Mouse (Mus musculus) A20 (cell line): ENCODE measurements around the gene Rnf224.

Experiments used
- DNase-seq: peaks from one replicate; pipeline ENCODE4 v3.0.0-alpha.2; 2011; ENCODE audit warnings: low read depth, low spot score

Rnf224 gene

DNA sequence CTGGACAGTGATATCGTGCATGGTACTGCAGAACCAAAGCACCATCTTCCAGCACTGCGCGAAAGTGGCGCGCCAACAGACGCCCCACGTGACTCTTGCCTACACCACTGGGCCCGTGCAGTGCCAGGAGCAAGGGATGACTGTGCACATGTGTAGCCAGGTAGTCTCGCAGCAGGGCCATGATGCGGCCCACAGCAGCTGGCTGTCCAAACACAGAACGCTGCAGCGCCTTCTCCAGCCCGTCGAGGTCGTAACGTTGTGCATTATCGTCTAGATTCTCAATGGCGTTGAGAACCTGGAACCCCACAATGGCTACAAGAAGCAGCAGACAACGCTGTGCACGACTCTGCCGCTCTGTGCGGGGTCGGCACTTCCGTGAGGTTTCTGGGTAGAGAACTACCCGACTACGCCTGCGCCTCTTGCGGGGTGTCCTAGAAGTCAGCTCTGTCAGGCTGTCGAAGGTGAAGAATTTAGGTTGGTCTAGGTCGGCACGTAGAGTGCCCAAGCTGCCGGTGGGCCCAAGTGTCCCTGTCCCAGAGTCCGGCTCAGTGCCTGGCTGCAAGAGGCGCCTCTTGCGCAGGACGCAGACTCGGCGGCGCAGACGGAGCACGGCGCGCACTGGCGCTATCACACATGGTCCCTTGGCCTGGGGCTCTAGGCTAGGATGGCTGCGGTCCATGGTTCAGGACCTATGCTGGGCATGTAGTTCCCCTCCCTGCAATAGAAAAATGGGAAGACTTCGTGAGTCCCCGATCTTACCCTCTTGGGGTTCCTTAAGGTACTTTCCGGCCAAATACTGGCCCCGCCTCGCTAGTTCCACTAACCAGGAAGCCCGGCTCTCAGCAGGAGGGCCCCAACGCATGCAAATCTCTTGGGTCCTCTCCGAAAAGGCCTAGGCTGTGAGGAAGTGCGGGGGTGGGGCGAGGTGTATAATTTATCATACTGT lies 41.1 kb downstream of the Rnf224 start:
- DNase-seq = peak; percentile 97

DNA sequence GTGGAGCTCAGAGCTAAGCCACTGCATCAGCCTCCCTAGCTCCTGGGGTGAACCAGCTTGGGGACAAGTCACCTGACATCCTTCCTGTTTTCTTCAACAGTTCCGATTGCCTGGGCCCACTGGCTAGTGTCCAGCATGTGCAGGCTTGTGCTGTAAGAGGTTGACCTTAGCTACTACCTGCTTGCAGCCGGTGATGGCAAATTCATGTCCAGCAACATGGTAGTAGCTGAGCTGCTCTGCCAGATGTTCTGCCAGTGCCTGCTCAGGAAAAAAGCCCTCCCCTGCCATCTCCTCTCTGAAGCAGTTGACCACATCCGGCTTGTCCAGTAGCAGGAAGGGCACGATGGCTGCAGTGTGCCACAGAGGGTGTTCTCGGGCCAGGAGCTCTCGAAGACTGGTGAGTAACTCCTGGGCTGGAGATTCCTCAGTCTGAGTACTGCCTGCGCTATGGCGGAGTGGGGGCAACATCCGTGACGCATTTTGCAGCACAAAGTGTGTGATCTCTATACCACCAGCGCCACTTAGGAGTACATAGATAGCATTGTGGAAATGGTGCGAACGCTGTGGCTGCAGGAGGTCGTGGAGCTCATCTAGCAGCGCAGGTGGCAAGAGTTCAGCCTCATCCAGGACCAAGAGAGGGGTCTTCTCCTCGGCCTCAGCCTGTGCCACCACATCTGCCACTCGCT lies 42.0 kb downstream of the Rnf224 start:
- peak; percentile 70 for DNase-seq

DNA sequence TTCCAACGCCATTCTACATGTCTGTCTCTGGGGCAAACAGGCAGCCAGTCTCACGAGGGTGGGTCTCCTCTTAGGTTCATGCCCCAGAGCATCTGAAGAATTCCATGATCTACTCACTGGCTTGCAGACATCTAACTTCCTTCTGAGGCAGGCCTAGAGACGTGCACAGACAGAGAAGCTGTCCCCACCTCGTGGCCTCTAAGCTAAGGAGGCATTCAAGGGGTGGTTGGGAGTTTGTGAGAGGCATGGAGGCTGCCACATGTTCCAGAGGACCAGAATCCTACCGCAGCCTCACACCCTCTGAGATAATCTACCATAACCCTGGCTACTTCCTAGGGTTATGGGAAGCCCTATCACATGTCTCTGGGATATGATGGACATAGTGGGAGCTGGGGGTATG lies 42.6 kb downstream of the Rnf224 start:
- peak; percentile 59 for DNase-seq

DNA sequence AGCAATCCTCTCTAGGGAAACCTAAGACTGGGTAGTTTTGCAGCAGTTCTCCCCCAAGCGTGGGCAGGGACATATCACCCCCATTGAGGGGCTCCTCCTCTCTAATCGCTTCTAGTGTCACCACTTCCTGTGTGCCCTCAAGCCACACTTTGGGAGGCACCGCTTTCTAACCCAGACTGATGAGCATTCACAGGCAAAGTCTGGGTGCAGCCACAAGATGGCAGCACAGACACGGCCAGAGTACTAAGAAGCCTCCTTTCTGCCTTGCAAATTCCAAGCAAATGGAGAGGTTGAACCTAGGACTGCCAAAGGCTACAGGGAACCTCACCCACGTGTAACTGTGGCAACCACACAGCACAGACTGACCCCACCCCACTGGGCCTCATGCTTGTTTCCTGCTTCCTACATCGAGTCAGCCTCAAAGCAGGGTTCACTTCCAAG lies 43.2 kb downstream of the Rnf224 start:
- peak; percentile 90 for DNase-seq

DNA sequence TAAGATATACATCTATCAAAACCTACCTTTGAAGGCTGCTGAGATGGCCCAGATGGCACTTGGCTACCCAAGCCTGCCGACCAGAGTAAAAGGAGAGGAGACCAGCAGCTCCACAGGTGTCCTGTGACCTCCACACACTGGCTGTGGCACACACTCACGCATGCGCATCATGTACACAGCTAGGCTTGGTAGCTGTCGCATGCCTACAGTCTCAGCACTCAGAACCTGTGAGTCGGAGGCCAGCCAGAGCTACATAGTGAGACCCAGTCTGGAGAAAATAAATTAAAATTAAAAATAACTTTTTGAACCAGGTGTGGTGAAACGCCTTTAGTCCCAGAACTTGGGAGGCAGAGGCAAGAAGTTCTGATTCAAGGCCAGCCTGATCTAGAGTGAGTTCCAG lies 48.7 kb downstream of the Rnf224 start:
- no peak for DNase-seq

DNA sequence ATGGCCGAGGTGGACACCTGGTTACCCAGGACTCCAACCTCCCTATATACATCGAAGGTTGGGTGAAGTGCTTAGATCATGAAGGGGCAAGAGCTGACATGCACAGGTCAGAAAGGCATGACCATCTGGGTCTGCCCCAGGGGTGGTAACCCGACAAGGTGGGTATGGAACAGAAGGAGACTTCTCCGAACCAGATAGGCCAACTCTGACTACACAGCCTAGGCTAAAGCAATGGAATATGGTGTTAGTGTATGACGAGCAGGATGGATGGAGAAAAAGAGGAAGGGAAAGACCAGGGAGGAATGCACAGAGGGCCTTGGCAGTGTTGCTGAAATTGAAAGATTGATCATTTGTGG lies 50.0 kb downstream of the Rnf224 start:
- DNase-seq = no peak

DNA sequence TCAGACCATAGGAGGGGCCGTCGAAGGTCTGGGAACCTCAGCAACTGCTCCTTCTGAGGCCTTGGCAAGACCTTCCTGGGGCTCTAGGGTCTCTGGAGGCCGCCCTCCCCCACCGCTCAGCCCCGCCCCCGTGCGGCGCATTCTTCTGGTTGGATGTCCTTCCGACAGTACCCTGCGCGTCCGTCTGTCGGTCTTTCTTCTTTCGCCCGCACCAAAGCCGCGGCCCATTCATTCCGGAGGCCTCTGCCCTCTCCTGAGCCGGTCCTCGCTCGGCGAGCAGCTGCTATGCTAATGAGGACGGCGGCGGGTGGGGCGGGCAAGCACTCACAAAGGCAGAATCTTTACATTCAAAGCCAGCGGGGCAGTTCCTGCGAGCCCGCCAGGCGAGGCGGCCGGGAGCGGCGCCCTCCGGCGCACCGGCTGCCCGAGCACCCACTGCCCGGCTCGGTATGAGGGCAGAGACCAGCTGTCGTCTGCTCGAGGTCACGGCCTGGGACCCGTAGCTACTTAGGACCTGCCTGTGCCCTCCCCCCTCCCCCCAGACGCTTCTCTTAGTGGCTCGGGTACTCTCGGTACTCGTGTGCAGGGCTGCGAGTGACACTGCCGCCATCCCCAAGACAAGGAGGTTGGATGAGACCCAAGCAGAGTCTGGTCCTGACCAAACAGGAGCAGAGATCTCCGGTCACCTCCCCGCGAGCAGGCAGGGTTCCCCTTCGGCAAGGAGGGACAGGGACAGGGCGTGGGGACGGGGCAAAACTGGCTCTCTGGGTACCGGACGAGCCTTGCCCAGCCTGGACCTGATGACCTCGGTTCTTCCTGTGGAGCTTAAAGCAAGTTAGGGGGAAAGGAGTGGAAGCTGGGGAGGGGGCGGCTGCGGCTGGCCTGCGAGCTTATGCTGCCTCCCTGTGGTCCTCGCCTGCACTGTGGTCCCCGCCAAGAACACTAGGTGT lies 50.7 kb downstream of the Rnf224 start:
- DNase-seq = no peak

DNA sequence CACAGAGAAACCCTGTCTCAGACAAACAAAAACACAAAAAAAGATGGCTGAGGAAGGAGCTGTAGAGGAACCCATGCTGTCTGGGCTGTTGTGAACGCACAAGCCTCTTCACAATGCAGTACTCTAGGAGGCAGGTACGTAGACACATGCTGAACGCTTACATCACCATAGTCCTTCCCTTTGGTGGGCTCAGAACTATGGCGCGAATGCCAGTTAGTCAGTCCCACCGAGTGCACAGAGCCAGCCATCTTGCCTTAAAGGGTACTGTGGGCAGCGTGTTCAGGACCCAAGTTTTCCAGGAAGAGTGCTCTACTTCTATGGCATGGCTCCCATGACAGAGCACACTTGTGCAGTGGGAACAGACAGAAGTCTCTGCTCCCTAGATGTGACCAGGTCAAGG lies 52.1 kb downstream of the Rnf224 start:
- DNase-seq = no peak
